Mouse (Mus musculus): Measurements from ENCODE around the gene Ldhd.

The Ldhd gene

DNA sequence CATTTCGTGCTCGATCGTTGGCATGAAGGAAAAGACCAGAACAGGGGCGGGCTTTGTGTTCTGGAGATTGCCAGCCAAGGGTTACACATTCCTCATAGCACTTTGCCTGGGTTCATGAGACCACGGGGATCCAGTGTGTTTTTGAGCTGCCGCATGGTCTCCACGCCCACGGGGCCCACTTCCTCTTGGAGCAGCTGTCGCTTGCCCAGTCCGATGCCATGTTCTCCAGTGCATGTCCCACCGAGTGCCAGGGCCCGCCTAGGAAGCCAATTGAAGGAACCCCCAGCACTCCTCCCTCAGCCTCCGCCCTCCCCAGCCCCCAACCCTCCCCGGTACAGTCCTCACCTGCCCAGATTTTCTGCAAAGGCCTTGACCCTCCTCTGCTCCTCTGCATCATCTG is 3.2 kb downstream of the Ldhd start:
- peak in 1 of 2 experiments; percentile 21 for DNase-seq

DNA sequence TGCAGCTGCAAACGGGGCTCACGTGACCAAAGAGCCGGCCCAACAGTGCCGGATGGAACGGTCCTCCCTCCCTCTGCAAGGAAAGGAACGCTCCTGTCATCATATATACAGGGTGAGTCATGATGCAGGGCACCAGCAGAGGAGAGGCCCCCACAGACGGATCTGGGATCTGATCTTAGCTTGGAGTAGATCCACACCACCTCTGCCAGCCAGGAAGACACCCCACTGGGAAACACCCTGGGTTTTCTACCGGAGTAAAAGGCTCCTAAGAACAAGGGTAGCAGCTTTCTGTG is 3.7 kb downstream of the Ldhd start:
- peak in 1 of 2 experiments; percentile 28 for DNase-seq

DNA sequence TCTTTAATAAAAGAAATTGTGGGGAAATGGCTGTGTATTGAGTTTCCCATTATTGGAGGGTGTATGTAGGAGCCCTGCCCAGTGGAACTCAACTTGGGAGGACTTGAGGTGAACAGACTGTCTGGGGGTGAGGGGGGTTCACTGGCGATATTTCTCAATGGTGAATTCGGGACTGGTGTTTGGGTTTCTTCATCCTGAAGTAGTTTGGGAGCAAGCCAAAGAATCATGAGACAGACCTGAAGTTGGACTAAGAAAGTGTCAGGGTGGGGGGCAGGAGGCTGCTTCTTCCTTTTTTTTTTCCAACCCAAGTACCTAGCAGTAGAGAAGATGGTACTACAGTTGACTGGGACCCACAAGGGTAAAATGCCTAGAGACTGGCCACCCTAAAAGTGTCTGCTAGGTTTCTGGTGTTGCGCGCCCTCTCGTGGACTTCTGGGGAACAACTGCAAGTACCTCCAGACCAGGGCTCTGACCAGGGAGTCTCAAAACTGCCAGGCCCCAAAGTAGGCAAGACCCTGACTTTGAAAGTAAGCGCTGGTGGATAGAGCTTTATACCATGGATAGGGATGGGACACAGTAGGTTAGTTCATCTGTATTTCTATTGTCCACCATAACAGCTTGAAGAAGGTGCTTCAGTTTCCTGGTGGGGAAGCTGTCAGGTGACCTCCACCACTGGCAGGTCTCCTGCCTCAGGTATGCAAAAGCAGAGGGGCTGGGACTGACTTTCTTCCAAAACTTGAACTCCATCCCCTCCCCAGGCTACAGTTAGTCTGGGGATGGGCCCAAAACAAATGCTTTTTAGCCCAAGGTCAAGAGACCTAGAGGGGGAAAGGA is 4.3 kb downstream of the Ldhd start:
- DNase-seq, result peak; percentile 83 to 87

DNA sequence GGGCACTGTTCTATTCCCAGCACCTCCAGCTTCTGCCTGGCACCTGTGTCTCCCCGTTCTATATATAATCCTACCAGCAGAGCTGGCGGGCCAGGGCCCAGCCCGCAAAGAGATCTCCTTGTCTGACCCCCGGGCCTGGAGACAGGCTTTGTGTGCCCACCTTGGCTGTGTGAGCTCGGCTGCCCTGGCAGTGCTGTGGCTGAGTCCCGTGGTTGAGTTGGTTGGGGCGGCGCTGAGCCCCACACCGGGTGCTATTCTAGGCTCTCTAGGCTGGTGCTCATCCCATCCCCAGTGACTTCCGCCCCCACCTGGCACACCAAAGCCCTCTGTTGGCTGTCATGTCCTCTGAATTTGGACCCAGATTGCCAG is 5.3 kb downstream of the Ldhd start:
- DNase-seq, result peak in 1 of 2 experiments; percentile 21

DNA sequence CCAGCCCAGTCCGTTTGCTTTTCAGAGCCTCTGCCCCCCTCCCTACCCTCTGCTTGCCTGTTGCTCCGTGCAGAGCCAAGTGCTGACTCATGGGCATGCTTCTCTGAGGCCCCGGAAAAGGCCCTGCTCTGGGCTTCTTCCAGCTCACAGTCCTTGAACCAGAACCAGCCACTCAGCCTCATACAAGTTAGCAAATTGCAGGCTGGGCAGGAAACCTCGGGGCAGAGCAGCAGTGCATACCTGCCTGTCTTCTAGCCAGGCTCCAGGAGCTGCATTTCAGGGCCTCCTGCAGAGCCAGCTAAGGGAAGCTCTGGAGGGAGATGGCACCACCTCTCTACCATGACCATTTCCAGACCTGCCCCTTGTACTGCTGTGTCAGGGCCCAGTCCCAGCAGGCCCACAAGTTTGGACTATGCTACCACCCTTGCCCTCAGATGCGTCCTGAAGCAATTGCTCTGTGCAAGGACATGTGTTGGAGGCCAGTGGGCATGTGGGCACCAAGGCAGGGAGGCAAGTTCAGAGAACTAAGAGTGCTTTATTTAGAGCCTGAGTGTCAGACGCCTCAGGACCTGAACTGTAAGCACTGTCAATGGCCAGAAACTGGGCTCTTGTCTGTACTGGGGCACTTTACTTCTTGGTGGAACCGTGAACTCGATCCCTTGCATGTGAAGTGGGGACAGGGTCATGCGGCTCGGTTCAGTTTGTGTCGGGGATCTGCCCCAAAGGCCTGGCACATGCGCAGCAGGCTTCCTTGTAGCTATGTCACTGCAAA is 5.9 kb downstream of the Ldhd start:
- DNase-seq, result peak; percentile 47 to 57

DNA sequence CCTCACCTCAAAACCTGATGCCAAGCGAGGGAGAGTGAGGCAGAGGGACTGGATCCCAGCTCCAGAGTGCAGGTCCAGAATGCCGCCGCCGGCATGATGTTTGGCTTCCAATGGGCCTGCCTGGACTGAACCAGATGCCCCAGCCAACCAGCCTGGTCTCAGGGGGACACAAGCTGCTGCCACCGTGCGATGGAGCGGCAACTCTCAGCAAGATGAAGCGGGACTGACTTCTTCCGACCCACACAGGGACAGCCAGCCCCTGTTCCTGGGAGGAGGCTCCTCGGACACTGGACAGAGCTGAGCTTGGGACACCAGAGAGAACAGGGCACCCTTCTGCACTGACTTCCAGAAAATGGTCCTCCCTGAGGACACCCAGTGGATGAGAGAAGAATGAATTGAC is 7.6 kb downstream of the Ldhd start:
- DNase-seq, result peak; percentile 55 to 72

DNA sequence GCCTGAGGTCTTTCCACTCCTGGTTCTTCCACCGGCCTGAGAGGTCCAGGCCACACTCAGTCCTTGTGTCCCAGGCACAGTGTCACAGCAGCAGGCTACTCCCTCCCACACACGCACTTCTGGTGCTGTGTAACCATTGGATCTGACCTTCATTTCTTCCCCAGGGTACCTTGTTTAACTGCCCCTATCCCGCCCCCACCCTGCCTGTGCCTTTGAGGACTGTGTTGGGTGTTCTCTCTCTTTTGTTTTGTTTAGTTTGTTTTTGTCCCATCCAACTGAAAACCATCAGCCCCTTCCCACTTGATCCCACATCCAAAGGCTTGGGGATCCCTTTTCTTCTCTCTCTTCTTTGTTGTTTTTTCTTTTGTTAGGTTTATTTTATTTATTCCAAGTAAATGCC is 8.1 kb downstream of the Ldhd start:
- no peak for DNase-seq

DNA sequence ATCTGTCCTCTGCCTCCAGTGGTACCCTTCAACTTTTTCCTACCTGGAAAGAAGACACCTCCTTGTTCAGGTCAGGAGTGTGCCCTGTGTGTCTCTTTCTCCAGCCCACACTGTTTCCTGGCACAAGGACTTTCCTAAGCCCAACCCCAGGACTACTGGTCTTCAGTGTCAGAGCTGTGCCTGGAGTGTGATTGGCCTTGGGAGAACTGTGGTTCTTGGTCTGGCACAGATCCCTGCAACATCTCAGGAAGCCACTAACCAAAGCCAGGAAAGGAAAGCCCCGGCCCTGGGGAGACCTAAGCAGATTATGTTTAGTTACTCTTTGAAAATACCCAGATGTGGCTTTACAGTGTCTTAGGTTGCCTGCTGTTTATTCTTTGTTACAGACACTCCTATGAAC is 10.2 kb downstream of the Ldhd start:
- no peak for DNase-seq

DNA sequence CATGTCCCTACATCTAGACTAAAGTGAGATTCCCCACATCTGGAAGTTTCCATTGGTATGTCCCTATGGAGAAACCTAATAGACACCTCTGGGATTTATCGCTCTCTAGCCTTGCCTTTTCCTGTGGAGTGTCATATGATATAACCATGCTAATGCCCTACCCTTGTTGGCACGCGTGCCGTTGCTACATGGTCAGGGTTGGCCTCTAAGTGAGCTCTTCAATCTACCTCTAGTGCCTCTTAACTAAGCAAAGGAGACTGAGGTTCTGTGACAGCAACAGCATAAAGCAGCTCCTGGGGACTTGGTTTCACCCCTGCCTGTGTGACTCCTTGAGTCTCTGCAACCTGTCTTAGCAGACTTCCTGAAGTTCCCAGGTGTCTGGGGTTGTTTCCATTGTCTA is 11.9 kb downstream of the Ldhd start:
- DNase-seq, result no peak

DNA sequence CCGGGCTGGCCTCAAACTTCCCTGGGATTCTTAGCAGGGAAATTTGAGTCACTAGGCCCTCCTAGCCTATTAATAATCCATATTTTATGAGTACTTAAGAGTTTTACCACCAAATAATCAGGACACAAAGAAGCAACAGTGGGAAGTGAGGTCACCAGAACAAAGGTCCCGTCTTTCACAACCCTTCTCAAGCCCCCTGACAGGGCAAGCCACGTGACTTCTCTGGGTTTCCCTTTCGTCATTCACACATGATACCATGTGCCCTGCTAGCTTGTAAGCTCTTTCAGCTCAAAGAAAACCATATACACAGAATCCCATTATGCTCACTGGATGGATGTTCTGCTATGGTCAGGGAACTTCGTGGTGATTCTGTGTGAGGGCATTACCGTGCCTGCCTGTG is 12.4 kb downstream of the Ldhd start:
- no peak for DNase-seq

DNA sequence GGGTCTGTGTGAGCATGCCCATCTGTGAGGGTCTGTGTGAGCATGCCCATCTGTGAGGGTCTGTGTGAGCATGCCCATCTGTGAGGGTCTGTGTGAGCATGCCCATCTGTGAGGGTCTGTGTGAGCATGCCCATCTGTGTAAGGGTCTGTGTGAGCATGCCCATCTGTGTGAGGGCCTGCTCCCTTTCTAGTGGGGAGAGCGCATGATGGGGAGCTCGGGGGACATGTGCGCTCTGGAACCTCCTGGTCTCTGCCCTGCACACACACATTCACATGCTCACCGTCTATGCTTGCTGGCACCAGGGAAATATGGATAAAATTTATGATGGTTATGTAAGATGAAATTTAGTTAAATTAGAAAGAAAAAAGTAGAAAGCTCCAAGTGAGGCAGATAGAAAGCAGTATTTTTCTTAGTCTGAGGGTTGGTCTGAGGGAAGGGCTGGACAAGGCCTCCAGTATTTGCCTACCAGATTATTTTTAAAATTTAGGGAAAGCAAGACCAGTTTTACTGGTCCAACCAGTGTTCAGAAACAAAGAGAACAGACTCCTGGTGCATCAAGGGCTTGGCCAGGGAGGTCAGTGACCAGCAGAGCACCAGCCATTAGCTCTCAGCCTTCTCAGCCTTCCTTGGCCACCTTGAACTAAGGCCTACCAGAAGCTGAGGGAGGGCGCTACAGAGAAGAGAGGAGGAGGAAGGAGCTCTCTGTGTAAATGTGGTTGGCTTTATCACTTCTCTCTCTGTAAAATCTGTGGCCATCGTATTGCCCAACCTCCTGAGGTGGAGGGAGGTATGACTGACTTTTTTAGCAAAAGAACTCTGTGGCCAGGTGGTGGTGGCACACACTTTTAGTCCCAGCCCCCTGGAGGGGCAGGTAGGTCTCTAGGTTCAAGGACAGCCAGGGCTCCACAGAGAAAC is 15.1 kb downstream of the Ldhd start:
- DNase-seq, result no peak

DNA sequence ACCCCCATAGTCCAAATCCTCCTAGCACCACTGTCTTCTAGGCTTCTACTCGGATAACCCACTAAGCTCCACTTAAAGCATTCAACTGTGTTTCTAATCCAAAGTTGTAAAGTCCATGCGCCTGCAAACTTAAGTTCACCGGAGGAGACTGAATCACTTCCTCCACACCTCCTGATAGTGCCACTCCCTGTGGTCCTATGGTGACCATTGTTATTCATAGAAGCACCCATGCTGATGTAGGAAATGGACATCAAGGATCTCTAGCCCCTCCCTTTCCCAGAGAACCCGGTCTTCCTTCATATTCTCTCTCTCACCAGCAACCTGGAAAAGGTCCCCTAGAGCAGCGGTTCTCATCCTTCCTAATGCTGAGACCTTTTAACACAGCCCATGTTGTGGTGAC is 17.0 kb downstream of the Ldhd start:
- no peak for DNase-seq

DNA sequence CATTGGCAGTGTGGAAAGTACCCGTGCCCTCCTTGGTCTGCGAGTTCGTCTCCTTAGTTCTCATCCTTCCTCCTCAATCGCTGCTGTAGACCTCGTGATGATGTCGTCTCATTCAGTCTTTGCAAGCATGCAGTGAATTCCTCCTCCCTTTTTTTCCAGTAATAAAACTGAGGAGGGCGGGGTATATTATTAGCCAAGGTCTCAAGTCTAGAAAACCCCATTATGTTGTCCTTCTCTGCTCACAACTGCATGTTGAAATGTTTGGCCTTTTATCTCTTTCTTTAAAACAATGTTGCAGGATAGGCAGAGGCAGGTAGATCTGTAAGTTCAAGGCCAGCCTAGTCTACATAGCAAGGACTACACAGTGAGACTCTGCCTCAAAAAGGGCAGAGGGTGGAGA is 22.8 kb downstream of the Ldhd start:
- no peak for DNase-seq

DNA sequence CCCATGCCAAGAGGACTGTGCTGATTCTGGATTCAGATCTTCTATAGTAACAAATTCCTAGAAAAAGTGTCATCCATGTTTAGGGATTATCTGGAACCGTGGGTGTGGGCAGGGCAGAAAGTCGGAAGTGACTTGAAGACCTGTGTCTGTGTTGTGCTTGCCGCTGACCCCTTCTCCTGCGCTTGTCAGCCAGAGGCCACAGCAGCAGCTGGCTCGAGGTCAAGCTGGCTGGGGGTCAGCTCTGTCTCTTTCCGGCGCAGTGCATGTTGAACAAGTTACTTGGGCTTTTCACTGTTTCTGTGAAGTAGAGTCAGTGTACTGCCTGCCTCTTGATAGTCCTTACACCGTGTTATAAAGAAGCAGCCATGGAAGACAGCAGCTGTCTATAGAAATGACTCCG is 23.2 kb downstream of the Ldhd start:
- no peak for DNase-seq

DNA sequence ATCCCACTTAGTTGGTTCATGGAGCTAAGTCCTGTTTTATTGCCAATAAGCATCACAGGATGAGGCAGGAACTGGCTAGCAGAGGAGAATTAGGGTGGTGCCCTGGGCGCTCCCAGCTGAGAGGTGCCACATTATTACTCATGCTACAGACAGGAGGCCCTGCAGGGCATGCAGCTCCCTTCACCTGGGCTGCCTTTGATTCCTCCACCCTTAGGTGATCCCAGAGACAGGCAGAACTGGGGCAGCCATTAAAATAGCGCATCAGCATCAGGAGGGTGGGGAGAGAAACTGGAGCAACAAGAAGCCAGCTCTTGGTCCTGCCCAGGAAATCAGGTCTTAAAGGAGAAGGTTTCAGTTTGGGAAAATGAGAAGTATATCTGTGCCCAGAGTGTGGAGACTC is 25.2 kb downstream of the Ldhd start:
- DNase-seq, result no peak

DNA sequence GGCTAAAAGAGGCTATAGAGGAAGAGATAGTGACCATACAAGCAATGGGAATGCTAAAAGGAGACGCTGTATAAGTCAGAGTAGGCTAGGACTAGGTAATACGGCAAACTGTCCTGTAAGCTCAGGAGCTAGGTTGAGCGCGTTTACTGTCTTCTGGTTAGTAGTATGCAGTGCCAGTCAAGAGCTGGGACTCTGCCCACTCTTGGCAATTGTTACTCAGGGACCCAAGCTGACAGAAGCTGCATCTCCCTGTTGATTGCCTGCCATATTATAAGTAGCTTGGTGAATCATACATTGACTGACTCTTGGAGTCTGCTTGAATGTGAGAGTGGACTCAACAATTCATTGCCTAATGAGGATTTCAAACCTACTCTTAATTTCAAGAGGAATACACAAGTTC is 28.1 kb downstream of the Ldhd start:
- DNase-seq, result peak; percentile 91

DNA sequence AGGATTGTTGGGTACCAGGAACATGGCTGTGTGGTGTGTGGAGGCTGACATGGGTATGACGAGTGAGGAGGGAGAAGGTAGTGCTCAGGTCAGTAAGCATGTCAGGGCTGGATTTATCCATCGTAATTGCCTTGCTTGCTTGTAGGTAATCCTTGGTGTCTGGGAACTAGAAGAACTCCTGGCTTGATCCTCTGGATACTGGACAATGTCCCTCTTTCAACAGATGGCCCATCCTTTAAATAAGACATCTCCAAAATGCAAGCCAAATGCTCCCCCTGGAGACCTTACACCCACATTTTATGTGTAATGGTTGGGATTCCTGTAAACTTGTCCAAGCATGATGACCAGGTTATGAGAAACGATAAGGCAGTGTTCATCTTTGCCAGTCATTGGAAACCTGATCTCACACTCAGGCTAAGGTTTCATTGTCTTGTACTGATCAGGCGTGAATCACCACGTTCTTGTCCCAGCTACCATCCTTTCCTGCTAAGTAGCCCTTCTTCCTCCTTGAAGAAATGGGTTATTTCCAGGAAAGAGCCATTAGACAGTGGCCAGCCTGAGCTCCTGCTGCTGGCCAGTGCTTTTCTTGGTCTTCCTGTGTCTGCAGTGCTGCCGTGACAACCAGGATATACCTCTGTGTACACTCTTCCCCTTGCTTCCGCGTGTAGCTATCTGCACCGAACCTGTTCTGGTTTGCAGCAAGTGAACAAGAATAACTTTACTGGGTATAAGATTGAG is 30.3 kb downstream of the Ldhd start:
- peak; percentile 28 to 38 for DNase-seq

DNA sequence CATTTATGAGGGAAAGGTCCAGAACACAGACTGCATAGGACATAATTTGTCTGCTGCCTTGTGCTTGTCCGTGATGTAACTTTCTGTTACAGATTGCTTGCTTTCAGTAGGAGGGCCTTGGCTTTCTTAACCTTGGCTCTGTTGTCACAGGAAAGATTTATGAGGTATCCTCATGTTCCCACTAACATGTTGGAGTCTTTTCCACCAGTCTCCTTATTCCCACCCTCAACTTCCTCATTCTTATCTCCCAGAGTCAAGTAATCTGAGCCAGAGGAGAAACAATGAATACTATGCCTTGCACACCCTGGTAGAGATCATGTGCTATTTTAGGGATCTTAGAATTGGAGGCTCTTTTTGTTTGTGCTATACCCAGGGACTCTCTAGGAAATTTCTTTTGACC is 32.9 kb downstream of the Ldhd start:
- no peak for DNase-seq

DNA sequence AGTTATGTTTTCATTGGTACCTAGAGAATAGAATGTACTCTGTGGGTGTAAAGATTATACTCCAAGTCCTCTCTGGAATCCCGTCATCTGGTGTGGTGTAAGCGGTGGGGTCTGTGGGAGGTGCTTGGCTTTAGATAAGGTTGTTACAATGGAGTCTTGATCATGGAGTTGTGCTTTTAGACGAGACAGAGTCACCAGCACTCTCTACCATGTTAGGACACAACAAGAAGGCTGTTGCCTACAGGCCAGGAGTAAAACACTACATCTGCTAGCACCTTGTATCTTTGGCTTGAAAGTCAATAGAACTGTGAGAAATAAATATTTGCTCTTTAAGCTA is 33.7 kb downstream of the Ldhd start:
- no peak for DNase-seq

DNA sequence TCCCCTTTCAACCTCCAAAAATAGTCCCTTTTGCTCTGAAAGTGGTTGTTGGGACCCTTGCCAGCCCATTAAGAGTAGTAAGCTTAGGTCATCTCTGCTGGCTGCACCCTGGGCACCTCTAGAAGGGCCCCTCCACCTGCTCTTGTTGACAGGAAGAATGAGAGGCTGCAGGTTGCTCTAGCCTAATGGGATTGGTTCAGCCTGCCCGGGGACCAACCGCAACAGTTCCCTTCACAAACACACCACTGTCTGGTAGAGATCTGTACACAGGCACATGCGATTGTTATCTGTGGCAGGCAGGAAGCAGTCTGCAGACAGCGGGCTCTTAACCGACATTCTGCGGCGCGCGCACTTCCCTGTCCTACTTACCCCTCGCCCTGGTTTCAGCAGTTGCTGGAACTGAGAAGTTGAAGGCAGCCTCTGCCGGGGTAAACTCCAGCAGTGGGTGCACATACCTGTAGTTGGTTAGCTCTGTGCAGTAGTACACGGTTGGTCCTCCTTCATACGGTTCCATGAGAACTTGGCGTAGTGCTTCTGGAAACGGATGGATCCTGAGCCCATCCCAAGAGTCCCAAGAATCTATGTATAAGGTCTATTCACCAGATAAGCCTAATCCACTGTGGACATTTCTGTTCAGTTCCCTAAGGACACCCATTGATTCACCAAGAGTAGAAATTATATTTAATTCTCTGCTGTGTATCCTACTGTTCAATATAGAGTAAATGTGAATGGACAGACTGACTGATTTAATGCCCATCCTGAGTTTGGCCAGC is 34.3 kb downstream of the Ldhd start:
- DNase-seq, result no peak

DNA sequence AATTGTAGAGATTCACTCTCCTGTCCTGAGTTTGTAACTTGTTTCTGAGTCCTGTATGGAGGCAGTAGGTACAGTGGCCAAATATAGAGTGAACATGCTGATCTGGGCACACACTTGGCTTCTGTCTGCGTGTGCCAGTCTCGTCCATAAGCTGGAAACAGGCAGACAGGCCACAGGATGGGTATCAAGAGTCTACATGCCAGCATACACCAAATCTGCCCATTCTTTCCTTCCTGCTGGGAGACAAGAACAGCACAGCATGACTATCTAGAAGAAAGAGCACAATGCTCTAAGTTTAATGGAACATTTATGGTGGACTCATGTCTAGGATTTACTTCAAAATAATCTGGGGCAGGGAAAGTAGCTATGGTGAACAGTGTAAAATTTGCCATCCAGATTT is 35.2 kb downstream of the Ldhd start:
- no peak for DNase-seq

All from cerebellum, postnatal 10 days (tissue).